Mouse (Mus musculus): ENCODE measurements around the gene Wiz.

Gene Wiz

DNA sequence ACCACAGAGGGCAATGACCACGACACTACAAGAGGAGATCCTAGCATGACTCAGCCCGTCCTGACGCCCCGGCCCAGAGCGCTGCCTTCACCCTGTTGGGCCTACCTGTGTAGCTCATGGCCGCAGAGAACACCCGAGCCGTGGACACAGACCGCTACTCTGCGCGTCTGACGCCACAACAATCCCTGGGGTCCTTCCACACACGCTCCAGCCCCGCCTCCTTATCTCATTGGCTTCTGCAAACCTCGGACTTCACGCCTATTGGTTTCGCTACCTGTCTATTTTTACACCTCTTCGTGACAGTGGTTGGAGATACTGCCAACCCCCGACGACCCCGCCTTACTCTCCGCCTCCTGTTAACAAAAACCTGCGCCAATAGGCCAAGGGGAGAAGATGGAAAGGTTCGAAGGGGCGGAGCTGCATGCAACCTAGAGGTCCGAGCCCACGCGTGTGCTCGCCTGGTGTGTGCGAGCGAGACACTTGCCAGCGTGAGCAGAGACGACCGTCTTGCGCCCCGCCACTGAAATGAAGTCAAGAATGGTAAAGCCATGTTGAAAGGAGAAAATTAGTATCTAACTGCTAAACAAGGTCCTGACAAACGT, 38.8 kb downstream of the Wiz start, which contains the start of gene Akap8l:
Gene Akap8l (minus strand): TSS at position 226 of the 602 bp plus-strand sequence.
- DNase-seq (ENCODE audit: extremely low spot score, low read depth, low spot score): peak; percentile 96

DNA sequence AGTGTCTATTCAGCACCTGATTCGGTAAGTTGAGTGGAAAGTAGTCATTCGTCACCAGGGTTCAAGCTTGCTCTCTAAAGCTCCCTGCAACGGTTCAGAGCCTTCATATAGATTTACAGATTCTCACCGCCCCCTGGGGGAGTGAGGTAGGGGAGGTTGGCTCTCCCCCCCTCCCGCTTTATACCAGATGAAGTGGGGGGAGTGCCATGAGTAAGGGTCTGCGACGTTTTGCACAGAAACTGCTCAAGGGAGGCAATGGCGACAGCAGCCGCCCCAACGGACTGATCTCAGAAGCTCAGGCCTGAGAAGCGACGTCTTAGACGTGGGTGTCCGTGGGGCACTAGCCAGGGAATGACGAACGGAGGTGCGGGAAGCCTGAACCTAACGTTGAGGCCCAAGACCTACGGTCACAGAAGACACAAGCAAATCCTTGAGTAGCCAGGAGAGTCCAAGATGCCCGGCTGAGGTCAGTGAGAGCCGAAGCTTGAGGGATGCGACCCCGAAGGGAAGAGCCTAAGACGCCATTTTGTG, 39.3 kb downstream of the Wiz start:
- DNase-seq (ENCODE audit: extremely low spot score, low read depth, low spot score): no peak

DNA sequence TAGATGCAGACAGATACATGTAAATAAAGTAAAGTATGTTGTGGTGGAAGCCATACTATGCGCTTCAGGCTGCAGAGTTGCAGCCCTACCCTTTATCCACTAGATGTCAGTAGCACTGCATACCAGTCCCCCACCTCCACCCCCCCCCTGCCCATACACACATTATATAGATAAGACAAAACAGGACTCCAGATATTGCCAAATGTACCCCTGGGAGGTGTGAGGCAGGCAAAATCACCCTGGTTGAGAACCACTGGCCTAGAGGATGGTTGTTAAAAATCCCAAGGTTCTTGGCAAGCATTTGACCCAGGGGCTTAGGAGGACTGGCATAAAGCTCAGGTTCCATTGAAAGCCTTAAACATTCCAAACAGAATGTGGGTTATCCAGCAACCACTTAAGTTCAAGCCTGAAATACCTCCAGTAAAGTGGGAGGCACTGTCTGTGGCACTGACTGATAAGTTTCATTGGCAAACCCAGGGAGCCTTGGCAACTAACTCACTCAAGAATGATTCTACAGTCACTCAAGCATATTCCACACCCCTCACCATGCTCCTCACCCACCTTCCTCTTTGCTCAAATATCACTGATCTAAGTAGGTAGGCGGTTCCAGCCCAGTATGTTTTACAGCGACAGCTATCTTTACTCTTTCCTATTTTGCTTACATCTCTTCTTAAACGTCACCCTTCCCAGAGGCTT, 40.1 kb downstream of the Wiz start:
- no peak for DNase-seq (ENCODE audit: extremely low spot score, low read depth, low spot score)

DNA sequence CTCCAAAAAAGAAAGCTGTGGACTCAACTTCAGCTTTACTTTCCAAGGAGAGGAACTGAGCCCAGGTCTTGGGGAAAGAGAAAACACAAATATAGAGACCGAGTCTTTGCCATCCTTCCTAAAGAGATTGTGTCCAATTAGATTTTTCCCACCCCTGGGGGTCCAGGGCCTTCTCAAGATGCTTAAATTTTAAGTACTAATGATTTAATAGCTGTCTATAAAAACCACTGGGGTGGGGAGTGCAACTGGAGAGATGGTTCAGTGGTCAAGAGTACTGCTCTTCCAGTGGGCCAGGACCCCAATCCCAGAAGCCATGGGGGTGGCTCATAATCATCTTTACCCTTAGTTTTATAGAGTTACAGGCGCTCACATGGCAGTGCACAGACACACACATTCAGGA, 40.8 kb downstream of the Wiz start:
- no peak for DNase-seq (ENCODE audit: extremely low spot score, low read depth, low spot score)

DNA sequence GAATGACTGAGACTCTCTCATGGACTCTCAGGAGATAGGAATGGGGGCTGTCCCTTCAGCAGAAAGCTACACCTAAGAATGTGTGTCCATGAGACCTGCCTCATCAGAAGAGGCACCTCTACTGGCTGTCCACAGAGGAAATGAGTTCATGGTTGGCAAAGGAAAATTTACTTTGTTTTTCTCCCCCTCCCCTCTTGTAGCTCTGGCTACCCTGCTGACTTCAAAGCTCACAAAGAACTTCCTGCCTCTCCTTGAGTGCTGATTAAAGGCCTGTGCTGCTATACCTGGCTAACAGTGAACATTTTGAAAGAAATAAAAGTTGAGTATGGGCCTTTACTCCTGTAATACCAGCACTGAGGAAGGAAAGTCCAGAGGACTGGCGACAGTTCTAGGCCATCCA, 48.1 kb downstream of the Wiz start:
- DNase-seq (ENCODE audit: extremely low spot score, low read depth, low spot score): no peak

DNA sequence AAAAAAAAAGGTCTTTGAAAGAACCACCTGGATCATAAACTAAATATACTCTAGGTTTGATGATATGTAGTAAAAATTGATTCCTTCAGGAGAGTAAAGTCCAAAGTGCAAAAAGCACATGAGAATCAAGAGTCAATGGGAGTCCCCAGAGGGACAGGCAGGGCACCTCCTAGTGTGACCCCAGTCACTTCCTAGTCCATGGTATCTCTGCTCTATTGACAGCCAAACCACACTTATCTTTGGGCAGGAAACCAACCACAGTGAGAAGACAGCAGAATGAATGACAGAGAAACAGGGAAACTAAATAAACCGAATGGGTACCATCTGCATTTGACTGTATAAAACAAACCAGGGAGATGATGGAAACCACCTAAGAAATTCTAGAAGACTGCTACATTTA, 49.1 kb downstream of the Wiz start:
- DNase-seq (ENCODE audit: extremely low spot score, low read depth, low spot score): no peak

DNA sequence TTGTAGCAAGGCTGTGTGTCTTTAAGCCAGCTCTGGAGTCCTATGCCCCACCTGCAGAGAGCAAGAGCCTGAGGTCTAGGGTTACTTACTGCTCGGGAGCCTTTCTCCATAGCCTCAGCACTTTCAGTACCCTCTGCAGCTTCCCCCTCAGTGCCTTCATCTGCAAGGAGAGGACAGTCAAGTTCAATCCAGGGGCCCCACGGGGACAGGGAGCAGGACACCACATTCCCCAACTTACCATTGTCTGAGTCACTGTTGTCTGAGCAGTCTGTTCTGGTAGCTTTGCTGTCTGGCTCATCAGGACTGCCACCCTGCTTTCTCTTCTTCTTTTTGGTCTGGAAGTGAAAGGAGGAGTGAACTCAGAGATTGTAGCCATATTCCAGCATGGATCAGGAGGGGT, 53.4 kb downstream of the Wiz start:
- DNase-seq (ENCODE audit: extremely low spot score, low read depth, low spot score): no peak

DNA sequence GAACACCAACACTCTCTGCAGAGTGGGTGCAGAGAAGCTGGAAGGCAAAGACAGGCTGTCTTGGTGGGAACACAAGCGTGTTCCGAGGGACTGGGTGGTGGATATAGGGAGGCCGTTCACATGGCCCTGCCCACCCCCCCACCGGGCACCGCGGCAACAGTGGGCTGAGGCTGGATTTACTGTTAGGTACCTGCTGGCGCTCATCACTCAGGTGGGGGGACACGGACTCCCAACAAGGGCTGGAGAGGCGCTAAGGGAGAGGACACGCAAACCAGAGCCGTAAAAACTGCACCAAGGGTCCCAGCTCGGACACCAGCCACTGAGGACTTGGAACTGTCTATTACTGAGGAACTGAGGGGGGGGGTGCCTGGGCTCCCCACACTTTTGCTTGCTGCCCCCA, 54.3 kb downstream of the Wiz start:
- DNase-seq (ENCODE audit: extremely low spot score, low read depth, low spot score): no peak

DNA sequence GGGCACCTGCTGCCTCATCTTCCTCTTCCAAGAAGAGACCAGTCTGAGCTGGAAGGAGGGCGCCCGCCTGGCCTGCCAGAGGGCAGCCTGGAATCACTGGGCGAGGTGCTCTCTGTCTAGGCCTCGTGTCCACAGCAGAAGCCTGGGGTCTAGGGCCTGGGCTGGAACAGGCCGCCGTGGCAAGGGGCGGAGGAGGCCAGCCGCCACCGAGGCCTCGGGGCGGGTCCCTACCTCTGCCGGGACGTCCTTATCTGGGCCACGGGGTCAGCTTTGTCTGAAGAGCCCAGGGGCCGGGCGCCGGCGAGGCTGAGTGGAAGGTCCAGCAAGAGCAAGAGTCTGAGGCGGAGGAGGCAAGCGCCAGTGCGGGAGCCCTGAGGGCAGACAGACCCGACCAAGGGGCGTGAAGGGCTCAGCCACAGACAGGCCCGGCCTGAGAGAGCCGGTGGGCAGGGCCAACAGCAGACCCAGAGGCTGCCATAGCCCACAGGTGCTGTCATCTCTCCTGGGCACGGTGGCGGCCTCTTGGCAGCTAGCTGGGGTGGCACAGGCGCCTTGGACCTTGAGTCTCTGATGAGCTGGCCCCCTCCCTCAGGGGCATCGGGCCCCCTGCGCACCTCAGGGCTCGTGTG, 55.5 kb downstream of the Wiz start:
- no peak for DNase-seq (ENCODE audit: extremely low spot score, low read depth, low spot score)

DNA sequence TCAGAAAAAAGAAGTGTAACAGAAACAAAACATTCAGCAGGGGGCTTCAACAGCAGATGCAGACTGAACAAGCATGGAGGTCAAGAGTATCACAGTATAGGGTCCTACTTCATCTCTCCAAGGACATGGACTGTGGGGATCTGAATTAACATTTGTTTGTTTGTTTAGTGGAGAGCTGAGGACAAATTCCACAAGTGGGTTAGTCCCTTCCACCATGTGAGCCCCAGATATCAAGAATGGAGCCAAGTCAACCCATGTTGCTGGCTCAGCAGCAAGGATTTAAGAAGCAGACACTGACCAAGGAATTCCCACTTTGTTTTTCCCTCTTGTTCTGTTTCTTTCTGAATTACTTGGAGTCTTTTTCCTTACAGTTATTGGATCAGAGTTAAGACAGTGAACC, 61.7 kb downstream of the Wiz start:
- DNase-seq (ENCODE audit: extremely low spot score, low read depth, low spot score): no peak

DNA sequence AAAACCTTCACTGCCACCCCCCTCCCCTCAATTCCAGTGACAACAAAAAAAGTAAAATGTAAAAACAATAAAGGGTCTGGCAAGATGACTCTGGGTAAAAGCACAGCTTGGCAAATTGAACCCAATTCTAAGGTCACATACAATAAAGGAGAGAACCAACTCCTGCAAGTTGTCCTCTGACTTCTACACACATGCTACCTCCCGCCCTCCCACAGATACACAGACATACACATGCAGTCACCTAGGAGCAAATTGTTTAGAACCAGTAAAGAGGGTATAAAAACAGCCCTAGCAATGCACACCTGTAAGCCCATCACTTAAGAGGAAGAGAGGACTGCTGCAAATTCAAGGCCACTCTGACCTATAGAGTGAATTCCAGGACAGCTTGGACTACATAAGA, 66.4 kb downstream of the Wiz start:
- no peak for DNase-seq (ENCODE audit: extremely low spot score, low read depth, low spot score)

DNA sequence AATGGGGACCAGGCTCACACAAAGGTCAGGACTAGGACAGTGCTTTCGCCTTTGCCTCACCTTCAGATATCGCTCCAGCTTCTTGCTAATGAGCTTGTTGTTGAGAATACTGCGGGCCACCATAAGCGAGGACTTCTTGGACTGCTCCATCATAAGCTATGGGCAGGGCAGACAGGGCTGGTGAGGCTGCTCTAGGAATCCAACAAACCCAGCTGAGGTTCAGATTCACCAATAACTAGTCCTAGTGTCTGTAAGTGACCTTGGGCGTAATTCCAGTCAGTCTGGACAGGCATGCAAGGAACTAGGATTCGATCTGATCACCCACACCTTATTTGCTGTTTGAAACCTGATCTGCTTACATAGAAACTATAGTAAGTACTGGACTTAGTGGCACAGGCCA, 67.4 kb downstream of the Wiz start:
- DNase-seq (ENCODE audit: extremely low spot score, low read depth, low spot score): no peak

DNA sequence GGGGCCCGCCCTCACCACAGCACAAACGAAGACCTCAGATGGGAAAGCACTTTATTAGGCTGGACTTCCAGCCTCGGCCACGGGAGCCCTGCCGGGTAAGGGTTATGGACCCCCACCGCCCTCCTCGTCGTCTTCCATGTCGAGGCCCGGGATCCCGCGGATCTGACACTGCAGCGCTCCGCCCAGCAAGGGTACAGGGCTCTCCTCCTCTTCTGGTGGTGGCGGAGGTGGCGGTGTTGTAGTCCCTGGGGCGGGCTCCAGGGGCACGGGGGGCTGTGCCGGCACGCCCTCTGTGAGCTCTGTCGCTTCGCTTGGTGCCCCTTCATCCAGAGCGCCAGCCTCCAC, 67.9 kb downstream of the Wiz start:
- no peak for DNase-seq (ENCODE audit: extremely low spot score, low read depth, low spot score)

DNA sequence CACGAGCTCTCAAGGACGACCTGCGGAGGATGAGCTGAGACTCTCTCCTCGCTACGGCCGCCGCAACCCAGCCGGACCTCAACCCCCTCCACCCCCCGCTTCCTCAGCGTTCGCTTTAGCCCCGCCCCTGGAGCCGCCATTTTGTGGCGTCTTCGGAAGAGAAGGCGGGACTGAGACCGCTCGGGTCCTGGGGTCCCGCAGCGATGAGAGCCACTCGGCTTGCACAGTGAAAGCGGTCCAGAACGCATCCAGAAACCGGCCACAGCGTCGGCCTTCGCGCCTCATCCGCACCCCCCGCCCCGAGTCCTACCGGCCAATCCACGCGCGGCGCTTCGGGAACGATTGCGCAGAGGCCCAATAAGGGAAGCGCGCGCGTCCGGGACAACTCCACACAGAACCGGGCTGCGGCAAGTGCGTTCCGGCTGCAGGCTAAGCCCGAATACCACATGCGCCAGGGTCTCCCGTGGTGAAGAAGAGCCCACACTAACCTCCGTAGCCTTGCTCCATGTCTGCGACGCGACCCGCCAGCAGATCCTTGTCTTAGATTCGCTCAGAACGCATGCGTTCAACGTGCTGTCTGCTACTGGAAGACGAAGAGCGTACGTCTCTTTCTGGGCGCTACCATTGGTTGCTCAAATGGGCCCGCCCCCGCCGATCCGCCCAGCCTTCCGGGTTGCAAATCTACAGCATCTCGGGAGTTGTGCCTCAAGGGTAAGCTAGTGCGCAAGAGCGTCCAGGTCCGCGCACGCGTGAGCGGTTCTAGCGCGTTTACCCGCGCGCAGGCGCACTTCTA, 68.4 kb downstream of the Wiz start, which contains the start of gene Akap8:
Gene Akap8 (minus strand): TSS at position 642 of the 793 bp plus-strand sequence.
- peak; percentile 87 for DNase-seq (ENCODE audit: extremely low spot score, low read depth, low spot score)

DNA sequence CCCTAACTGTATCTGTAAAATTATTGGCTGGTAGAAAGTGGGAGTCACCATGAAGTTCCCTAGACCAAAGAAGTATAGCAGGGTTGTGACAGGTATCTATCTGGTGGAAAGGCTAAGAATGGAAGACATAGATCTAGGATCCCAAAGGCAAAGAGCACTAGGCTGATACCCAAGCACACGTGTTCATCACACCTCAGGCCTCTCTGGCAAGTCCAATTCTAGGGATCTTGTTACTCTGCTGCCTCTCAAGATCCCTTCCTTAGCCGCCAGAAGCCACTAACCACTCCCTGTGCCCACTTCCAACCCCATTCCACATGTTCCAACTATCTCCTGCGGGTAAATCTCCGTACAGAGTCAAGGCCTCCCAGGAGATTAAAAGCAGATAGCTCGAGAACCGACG, 69.3 kb downstream of the Wiz start:
- no peak for DNase-seq (ENCODE audit: extremely low spot score, low read depth, low spot score)

DNA sequence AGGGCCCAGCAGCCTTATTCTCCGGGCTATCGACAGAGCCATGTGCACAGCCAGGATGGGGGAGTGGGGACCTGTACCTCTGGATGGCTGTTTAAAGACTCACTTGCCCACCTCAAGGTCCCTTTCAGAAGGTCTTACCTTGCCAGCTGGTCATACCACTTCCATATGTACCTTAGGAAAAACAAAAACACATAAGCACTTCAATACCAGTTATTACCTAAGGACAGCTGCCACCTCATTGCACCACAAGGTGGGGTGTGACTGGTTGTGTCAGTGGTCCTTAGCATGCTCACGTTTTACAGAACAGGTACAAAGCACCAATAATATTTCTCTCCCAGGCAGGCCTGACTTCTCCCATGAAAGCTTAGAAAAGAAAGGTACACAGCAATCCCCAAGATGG, 71.5 kb downstream of the Wiz start:
- no peak for DNase-seq (ENCODE audit: extremely low spot score, low read depth, low spot score)

DNA sequence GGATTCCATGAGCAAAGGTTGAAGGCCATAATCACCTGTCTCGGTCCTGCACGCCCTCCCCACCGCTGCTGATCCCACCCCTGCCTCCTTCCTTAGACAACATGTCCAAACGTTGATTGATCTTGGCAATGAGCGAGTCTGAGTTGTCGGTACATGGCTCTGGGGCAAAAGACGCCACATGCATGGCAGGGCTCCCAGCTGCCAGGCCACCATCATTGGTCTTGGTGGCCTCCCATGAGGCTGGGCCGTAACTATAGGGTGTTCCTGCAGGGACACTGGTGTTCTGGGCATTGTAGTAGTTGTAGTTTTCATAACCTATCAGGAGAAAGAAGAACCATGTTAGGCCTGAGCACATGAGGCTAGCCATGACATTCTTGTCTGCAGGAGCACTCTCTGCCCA, 72.2 kb downstream of the Wiz start:
- no peak for DNase-seq (ENCODE audit: extremely low spot score, low read depth, low spot score)

DNA sequence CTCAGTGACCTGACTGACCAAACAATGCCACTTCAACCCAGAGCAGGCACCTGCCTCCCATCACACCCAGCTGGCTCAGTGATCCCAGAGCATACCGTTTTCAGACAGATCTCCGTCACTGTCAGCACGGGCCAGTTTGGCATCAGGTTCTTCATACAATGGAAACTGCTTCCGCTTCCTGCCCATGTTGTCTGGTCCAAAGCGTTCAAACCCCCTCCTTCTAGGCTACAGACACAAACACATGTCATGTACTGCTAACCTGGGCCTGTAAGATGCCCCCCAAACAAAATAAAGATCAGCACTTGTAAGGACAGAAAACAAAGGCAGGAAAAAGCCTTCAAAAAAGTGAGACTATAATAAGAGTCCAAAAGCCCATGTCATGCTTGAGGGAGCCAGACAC, 73.7 kb downstream of the Wiz start:
- no peak for DNase-seq (ENCODE audit: extremely low spot score, low read depth, low spot score)

DNA sequence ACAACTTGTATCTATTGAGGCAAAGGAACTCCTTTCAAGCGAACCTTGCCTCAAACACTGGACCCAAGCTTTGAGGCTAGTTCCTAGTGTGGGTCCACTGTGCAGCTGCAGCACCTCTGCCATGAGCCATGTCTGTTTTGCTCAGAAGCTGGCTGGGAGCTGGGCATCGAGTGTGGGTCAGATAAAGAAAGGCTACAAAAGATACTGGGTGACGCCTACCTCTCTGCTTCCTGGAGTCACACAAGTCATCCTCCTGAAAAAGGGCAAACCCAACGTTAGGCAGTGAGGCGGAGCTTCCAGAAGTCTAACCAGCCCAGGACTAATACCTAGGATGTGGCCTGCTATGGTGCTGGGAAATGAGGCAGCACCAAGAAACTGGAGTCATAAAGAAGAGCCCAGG, 75.3 kb downstream of the Wiz start:
- DNase-seq (ENCODE audit: extremely low spot score, low read depth, low spot score): no peak

DNA sequence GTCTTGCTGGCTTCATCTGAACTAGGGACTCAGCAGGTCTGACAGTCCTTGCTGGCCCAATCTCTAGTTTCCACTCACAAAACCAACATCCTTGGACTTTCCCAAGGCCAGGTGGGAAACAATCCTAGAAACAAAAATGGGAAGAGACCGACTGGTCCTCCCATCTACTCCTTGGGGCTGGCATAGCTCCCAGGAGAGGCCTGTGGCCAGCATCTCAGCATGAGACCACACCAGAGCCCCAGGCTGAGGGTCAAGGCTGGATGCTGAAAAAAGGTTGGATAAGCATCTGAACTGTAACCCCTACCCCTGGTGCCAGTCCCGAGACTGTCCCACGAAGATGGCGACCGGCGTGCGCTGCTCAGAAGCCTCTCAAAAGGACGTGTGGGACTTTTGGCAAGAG, 76.4 kb downstream of the Wiz start:
- no peak for DNase-seq (ENCODE audit: extremely low spot score, low read depth, low spot score)

DNA sequence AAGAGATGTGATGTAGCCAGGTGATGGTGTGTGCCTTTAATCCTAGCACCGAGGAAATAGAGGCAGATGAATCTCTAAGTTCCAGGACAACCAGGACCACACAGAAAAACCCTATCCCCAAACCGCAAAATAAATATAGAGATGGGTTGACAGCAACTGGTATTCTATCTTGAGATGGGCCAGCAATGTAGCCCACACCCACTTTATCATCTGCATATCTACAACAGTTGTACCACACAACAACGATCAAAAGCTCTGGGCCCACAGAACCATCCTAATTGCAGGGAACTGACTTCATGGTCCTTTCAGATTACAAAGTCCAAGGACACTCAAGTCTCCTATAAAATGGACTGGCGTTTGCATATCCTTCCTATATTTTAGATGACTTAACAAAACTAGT, 81.3 kb downstream of the Wiz start:
- DNase-seq (ENCODE audit: extremely low spot score, low read depth, low spot score): no peak
